Mouse (Mus musculus) bone marrow, adult 2 months (tissue): ENCODE measurements around the gene Atf1. TPM values are rescaled to one million over a fixed set of nuclear protein-coding genes. Genes with fewer than 3 reads are reported as not detected.
"Not testable (repeated sequence)": the region's sequence is repeated elsewhere in the genome, so short reads cannot be mapped to it uniquely, and the experiment has no call there.

ENCODE experiments used
- H3K27ac ChIP-seq: fragments of 200-500 bp; 2 replicates; pipeline ENCODE4 v1.5.1; 2012; ENCODE audit warnings: low read depth, mild to moderate bottlenecking, control low read depth, inconsistent platforms, low read length; ENCODE audit not compliant: control insufficient read depth, poor library complexity, insufficient read depth
- H3K4me1 ChIP-seq: fragments of 200-500 bp; 2 replicates; pipeline ENCODE4 v1.6.1; 2011; ENCODE audit warnings: low read length; ENCODE audit not compliant: control insufficient read depth, insufficient read depth
- H3K4me3 ChIP-seq: fragments of 200-500 bp; replicated peaks from 2 replicates; pipeline ENCODE3; 2011; ENCODE audit warnings: mild to moderate bottlenecking, low read depth, low read length, control low read depth; ENCODE audit not compliant: control insufficient read depth
- CTCF ChIP-seq: fragments of 200-500 bp; IDR thresholded peaks from 2 replicates; pipeline ENCODE4 v1.5.1; 2011; ENCODE audit warnings: low read length, control low read depth; ENCODE audit not compliant: control insufficient read depth, insufficient read depth
- POLR2A ChIP-seq: fragments of 200-500 bp; IDR thresholded peaks from 2 replicates; pipeline ENCODE4 v1.6.1; 2011; ENCODE audit warnings: low read depth, mild to moderate bottlenecking, control low read depth, low read length, borderline replicate concordance; ENCODE audit not compliant: control insufficient read depth
- WGBS: fragments of 180-500 bp; shearing (Covaris S2); methylation state at CpG from one replicate; pipeline ENCODE4 v1.1.7; 2018; 5-methylcytosine and 5-hydroxymethylcytosine counted together
- polyA plus RNA-seq: library from polyadenylated mRNA; stranded (reverse); fragments of >200 nt; gene quantifications from 2 replicates; pipeline ENCODE4 v1.2.4, GENCODE M21; 2011; ENCODE audit warnings: low replicate concordance; ENCODE audit not compliant: missing spikeins, insufficient read depth, insufficient read length

Gene Atf1
- polyA plus RNA-seq, 1 experiment, result 58.0 TPM

GRCm38 (mm10) chr15:100257305-100257704, 29.7 kb downstream of the Atf1 start:
- H3K4me3 ChIP-seq, result no peak overlapping the region
- TF ChIP-seq CTCF (no peak), POLR2A (no peak)
- H3K27ac ChIP-seq, result no peak overlapping the region
- 87% methylated on average over 5 of the region's 5 CpGs for WGBS
- H3K4me1 ChIP-seq, result no peaks in the 10 kb centered on the region

GRCm38 (mm10) chr15:100258646-100259425, 31.2 kb downstream of the Atf1 start:
- 94% methylated on average over 7 of the region's 7 CpGs for WGBS
- H3K4me3 ChIP-seq, result no peak overlapping the region
- no peak overlapping the region for H3K27ac ChIP-seq
- H3K4me1 ChIP-seq, result no peaks in the 10 kb centered on the region
- TF ChIP-seq POLR2A, result no peak
- no peak for TF ChIP-seq CTCF

- 47% methylated on average over 6 of the region's 7 CpGs for WGBS
- H3K4me3 ChIP-seq, H3K4me1 ChIP-seq: not testable (repeated sequence)
Observed at GRCm38 (mm10) chr15:100260351-100260750, 32.7 kb downstream of the Atf1 start.

GRCm38 (mm10) chr15:100263246-100263905, 35.8 kb downstream of the Atf1 start:
- 36% methylated on average over 4 of the region's 4 CpGs for WGBS

More at GRCm38 (mm10) chr15:100260351-100260750, 32.7 kb downstream of the Atf1 start:
- H3K27ac ChIP-seq, result not testable (repeated sequence)

GRCm38 (mm10) chr15:100265586-100266325, 38.1 kb downstream of the Atf1 start:
- no peak overlapping the region for H3K4me3 ChIP-seq
- no peaks in the 10 kb centered on the region for H3K4me1 ChIP-seq
- no peak overlapping the region for H3K27ac ChIP-seq
- no peak for TF ChIP-seq POLR2A
- TF ChIP-seq CTCF, result no peak
- 62% methylated on average over 5 of the region's 5 CpGs for WGBS

More at GRCm38 (mm10) chr15:100263246-100263905, 35.8 kb downstream of the Atf1 start:
- Histone ChIP-seq H3K4me3 (no peak overlapping the region), H3K4me1 (no peaks in the 10 kb centered on the region), H3K27ac (no peak overlapping the region)
- TF ChIP-seq CTCF, result no peak
- TF ChIP-seq POLR2A, result no peak

- H3K4me3 ChIP-seq, result no peak overlapping the region
- 84% methylated on average over 2 of the region's 2 CpGs for WGBS
- TF ChIP-seq CTCF (no peak), POLR2A (no peak)
- H3K27ac ChIP-seq, result no peak overlapping the region
- no peaks in the 10 kb centered on the region for H3K4me1 ChIP-seq
Observed at GRCm38 (mm10) chr15:100268916-100269315, 41.3 kb downstream of the Atf1 start.

GRCm38 (mm10) chr15:100269776-100270175, 42.2 kb downstream of the Atf1 start:
- H3K27ac ChIP-seq, result no peak overlapping the region
- 69% methylated on average over 9 of the region's 9 CpGs for WGBS
- H3K4me3 ChIP-seq, result no peak overlapping the region
- no peaks in the 10 kb centered on the region for H3K4me1 ChIP-seq
- TF ChIP-seq CTCF (no peak), POLR2A (no peak)

- not testable (repeated sequence) for H3K27ac ChIP-seq
- WGBS, result 73% methylated on average over 7 of the region's 7 CpGs
Observed at GRCm38 (mm10) chr15:100270609-100271008, 43.0 kb downstream of the Atf1 start.

More at GRCm38 (mm10) chr15:100270609-100271008, 43.0 kb downstream of the Atf1 start:
- not testable (repeated sequence) for H3K4me1 ChIP-seq, H3K4me3 ChIP-seq
